Mouse (Mus musculus) monocyte, adult 59 days (primary cell): ENCODE results near the gene Sec24a. TPM values are rescaled to one million over a fixed set of nuclear protein-coding genes. Genes with fewer than 3 reads are reported as not detected.

ENCODE experiments used
- total RNA-seq, 2 experiments: library from RNA; stranded (reverse); gene quantifications; one replicate each; pipeline ENCODE4 v1.2.4; 2023

Gene Sec24a
- 10 to 100 TPM; 38.5 to 43.5 TPM for total RNA-seq

GRCm38 (mm10) chr11:51763213-51763907 is at the start of gene Sec24a, which contains the start of gene Sar1b:
TSS of gene Sec24a (minus strand) at chr11:51763634.
TSS of gene Sar1b (plus strand) at chr11:51763687.

GRCm38 (mm10) chr11:51688330-51689328 is 74.8 kb downstream of the Sec24a start, which contains the start of gene 0610009B22Rik:
TSS of gene 0610009B22Rik (minus strand) at chr11:51688874.

DNA sequence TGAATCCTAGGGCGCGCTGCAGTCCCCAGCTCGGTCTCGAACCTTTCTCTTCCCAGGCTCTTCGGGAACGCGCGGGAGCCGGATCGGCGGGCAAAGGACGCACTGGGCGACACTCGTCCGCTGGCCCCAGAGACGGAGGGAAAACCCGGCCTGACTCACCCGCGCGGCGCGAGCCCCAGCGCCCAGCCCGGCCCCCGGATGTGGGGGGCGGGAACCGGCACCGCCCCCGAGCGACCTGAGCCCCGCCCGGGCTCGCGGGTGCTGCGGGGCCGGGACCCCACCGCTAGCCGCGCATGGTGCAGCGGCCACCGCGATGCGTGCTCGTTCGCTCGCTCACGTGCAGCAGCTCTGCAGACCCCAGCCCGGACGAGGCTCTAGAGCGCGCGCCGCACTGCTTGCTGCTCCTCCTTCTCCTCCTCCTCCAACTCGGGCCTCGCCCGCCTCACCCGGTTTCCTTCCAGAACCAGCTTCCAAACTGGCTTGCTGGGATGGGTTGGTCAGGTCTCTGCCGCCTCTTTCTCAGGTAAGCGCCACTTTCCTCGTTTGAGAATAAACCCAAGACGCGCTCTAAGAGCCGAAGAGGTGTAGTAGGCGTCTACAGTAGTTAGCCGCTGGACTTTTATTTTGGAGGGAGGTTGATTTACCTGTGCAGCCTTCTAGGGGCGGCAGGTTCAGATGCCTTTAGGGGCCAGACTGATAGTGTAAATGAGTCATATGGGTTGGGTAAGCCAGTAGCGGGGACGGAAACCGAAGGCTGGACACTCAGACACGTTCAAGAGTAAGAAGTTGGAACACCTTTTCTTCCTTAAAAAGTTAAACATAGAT is 112.5 kb downstream of the Sec24a start, which contains the start of the genes N4bp3 and D930048N14Rik:
Gene N4bp3 (minus strand): TSS at position 152 of the 825 bp plus-strand sequence.
Gene D930048N14Rik (plus strand): TSS at position 264 of the 825 bp plus-strand sequence.

Other genes starting within 250 kb of the Sec24a start
- gene Phykpl, start 178.9 kb downstream of the Sec24a start, total RNA-seq: 10 to 100 TPM; 11.0 to 12.1 TPM
- 100 to 1,000 TPM; 164 to 189 TPM for gene Hnrnpab, start 156.8 kb downstream of the Sec24a start, total RNA-seq
- 10 to 100 TPM; 39.3 to 46.1 TPM for gene Nhp2, start 143.9 kb downstream of the Sec24a start, total RNA-seq
- gene Rmnd5b, start 127.7 kb downstream of the Sec24a start, total RNA-seq: 10 to 100 TPM; 26.9 to 32.7 TPM
- 1 to 10 TPM; 1.6 to 5.1 TPM for gene N4bp3, start 112.8 kb downstream of the Sec24a start, total RNA-seq
- under 1 TPM in 1 of 2 experiments, not detected in 1; 0.18 TPM for gene D930048N14Rik, start 112.7 kb downstream of the Sec24a start, total RNA-seq
- 10 to 100 TPM in 1 of 2 experiments, 1 to 10 TPM in 1; 6.4 to 10.2 TPM for gene 0610009B22Rik, start 74.8 kb downstream of the Sec24a start, total RNA-seq
- gene Sar1b, start 53 bp upstream of the Sec24a start, total RNA-seq: 10 to 100 TPM; 35.4 to 38.7 TPM
- 10 to 100 TPM; 18.6 to 21.0 TPM for gene Jade2, start 94.0 kb upstream of the Sec24a start, total RNA-seq
- gene Cdkn2aipnl, start 204.0 kb upstream of the Sec24a start, total RNA-seq: 10 to 100 TPM; 21.9 to 23.0 TPM
- 100 to 1,000 TPM; 137 to 152 TPM for gene Ube2b, start 237.1 kb upstream of the Sec24a start, total RNA-seq
- gene Cdkl3, start 240.6 kb upstream of the Sec24a start, total RNA-seq: 1 to 10 TPM; 1.5 to 1.9 TPM